Mouse (Mus musculus): ENCODE results near the gene Cyp2d11.

DNA sequence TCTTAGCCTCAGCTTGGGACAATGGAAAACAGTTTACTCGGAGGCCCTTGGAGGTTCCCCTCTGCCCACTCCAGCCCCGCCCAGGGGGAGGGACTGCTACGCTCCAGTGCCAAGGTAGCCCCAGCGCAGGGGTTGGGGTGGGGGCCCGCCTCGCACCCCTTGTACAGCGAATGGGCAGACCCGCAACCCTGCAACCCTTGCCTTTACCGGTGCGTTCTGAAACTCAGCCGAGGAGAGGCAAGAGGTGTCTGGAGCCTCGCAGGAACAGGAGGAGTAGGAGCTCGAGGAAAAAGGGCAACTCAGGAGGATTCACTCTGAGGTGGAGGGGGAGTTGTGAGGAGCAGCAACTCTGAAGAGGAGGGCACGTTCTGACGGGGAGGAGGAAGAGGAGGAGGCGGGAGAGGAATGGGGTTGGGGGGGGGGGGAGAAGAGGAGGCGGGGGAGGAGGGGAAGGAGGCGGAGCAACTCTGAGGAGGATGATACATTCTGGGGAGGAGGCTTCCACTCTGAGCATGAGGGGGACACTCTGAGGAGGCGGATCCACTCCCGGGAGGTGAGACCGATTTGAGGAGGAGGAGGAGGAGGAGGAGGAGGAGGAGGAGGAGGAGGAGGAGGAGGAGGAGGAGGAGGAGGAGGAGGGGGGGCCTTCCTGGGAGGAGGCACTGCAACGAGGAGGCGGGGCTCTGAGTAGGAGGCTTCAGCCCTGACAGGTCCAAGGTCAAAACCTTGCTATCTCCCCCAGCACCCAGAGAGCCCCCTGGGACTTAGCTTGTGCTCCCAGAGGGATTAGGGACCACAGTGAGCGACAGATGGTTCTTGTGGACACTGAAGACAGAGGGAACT is 13.7 kb downstream of the Cyp2d11 start, which contains the start of gene Cyp2d22:
- TF ChIP-seq CTCF (IDR thresholded peaks at IDR 0.05; ENCODE audit: low read depth, low read length), result no peak
- no peak for TF ChIP-seq GATA1 (IDR thresholded peaks at IDR 0.05; ENCODE audit: borderline replicate concordance, low read length)
- TF ChIP-seq POLR2AphosphoS5 (IDR thresholded peaks at IDR 0.05; ENCODE audit: insufficient replicate concordance, low read depth, low read length), result no peak
- no peak for TF ChIP-seq GATA2 (IDR thresholded peaks at IDR 0.05; ENCODE audit: borderline replicate concordance, low read depth, low read length)
